Mouse (Mus musculus): Measurements from ENCODE around the gene Rap1gds1. TPM values are rescaled to one million over a fixed set of nuclear protein-coding genes. Genes with fewer than 3 reads are reported as not detected.

Gene Rap1gds1
- total RNA-seq, 2 experiments from 2014 or later = 49.2 to 58.4 TPM

GRCm38 (mm10) chr3:138955220-138955619 is 119.8 kb downstream of the Rap1gds1 start:
- no peak for DNase-seq (ENCODE audit: low spot score in 2 of 2)

GRCm38 (mm10) chr3:138949081-138949480 is 125.9 kb downstream of the Rap1gds1 start:
- no peak for DNase-seq (ENCODE audit: low spot score in 2 of 2)

- DNase-seq (ENCODE audit: low spot score in 2 of 2) = no peak
These were observed 129.5 kb downstream of the Rap1gds1 start for GRCm38 (mm10) chr3:138945516-138945915.

DNA sequence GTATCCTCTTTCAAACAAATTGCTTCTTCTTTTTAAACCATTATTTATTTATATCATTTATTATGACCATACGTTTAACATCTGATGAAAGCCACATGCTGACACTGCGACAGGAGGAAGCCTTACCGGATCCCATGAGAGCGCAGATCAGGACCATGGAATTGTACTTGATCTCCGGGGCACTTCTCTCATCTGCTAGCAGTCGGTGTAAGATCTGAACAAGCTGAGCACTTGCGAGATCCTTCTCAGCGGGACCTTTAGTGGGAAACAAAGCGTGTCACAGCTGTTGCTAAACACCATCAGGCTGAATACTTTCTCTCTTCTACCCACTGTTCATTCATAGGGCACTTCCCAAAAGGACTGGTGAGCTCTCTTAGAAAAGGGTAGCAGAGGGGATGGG is 133.4 kb downstream of the Rap1gds1 start:
- no peak for DNase-seq (ENCODE audit: low spot score in 2 of 2)

- DNase-seq (ENCODE audit: low spot score in 2 of 2) = no peak
These were observed 137.8 kb downstream of the Rap1gds1 start for GRCm38 (mm10) chr3:138937241-138937640.

DNA sequence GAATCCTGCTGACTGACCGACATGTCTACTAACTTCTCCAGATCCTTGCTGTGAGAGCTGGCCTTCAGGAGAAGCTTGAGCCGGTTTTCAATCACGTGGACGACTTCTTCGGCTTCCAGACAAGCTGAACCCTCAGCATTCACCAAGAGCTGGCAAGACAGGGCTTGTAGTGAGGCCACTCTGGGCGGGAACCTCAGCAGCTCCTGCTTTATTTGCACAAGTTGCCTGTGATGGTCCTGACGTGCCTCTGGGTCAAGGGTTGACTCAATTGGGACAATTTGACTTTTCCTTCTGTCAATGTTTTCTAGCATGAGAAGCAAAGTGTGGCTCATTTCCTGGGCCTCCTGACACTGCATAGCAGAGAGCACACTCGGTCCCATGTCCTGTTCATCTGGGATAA is 138.2 kb downstream of the Rap1gds1 start:
- DNase-seq (ENCODE audit: low spot score in 2 of 2) = no peak

- no peak for DNase-seq (ENCODE audit: low spot score in 2 of 2)
These were observed 147.6 kb downstream of the Rap1gds1 start for GRCm38 (mm10) chr3:138927437-138927836.

- no peak for DNase-seq (ENCODE audit: low spot score in 2 of 2)
These were observed 148.8 kb downstream of the Rap1gds1 start for GRCm38 (mm10) chr3:138926161-138926560.

GRCm38 (mm10) chr3:138918241-138918640 is 156.8 kb downstream of the Rap1gds1 start:
- no peak for DNase-seq (ENCODE audit: low spot score in 2 of 2)

DNA sequence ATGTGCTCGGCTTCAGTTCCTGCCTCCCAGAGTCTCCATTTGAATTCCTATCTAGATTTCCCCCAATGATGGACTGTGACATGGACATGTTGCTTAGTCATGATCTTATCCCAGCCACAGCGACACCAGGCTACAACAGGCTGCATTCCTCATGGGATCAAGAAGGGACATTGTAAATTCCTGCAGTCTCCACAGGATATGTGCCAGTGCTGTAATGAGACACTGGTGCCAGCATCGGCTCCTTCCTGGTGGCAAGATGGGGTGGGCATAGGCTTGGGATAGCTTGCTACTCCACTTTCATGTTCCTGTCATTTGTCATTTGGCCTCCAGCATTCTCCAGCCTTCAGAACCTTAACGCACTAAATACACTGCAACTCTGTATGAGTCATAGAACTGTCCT is 158.0 kb downstream of the Rap1gds1 start:
- DNase-seq (ENCODE audit: low spot score in 2 of 2) = no peak

GRCm38 (mm10) chr3:138916591-138916990 is 158.4 kb downstream of the Rap1gds1 start:
- no peak for DNase-seq (ENCODE audit: low spot score in 2 of 2)

GRCm38 (mm10) chr3:138914626-138915288 is 160.2 kb downstream of the Rap1gds1 start:
- DNase-seq (ENCODE audit: low spot score in 2 of 2) = no peak

DNA sequence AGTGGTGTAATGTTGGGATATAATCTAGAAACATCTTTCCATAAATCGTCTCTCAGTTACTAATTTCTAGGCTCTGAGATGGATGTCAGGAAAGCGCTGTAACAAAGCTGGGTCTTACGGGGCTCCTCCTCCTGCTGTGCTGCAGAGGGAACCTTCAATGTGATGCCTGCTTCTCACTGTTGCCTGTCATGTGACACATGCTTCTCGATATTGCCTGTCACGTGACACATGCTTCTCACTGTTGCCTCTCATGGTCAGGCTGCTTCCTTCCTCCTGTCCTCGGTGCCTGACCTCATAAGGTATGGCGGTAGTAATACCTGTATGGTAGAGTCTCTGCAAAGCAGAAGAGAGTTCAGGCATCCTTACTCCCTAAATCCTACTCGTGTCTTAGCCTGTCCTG is 162.5 kb downstream of the Rap1gds1 start:
- DNase-seq (ENCODE audit: low spot score in 2 of 2) = no peak

DNA sequence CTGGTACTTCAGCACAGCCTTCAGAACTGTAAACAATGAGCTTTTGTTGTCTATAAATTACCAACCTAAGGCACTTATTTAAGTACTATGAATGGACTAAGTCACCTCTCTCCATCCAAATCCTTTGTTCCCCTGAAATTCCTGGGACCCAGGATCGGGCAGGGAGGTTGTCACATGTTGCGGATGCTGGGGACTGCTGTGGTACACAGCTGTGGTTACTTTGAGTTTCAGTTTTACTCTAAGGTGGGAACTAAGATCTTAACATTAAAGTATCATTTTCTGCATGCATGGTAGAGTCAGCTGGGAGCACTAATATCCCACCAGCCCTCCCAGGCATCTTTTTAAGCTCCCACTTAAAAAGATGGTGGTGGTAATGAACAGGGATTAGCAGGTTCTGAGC is 165.7 kb downstream of the Rap1gds1 start:
- no peak for DNase-seq (ENCODE audit: low spot score in 2 of 2)

- DNase-seq (ENCODE audit: low spot score in 2 of 2) = peak; percentile 25 to 41
These were observed 168.7 kb downstream of the Rap1gds1 start for GRCm38 (mm10) chr3:138906112-138906880.

GRCm38 (mm10) chr3:138905678-138906077 is 169.3 kb downstream of the Rap1gds1 start:
- no peak for DNase-seq (ENCODE audit: low spot score in 2 of 2)

DNA sequence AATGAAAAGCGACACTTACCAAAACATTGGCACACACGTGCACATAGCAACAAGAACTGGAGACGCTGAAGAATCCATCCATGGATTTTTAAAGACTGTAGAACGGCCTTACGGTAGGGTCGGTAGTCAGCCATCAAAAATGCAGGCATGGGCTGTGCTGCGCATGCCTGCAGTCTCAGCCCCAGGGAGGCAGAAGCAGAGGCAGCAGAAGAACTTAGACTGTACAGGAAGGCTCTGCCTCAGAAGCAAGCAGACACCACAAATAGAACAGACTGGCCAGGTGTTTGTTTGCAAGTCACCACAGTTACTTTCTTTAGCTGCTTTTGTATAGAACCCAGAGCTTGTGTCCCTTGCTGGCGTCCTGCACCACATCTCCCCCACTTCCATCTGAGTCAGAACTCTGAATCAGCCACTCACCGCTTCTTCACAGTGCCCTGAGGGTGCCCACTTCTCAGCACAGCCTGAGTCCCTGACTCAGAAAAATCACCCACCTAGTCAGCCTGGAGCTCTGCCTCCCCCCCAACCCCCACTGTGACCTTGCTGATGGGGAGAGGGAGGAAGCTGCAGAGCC is 174.3 kb downstream of the Rap1gds1 start:
- DNase-seq (ENCODE audit: low spot score in 2 of 2) = no peak

DNA sequence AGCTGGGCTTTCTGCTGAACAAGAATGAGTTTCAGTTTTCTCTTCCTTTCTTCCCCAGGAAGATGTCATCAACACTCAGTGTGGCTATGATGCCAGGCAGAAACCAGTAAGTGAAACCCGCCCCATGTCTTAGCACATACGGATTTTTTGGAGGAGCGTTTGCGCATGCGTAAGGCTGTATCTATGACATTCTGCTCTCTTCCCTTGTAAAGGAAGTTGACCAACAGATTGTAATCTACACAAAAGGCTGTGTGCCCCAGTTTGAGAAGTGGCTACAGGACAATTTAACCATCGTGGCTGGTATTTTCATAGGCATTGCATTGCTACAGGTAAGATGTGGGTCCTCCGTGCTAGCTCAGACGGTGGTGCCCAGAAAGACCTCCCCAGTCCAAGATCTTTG is 176.9 kb downstream of the Rap1gds1 start:
- DNase-seq (ENCODE audit: low spot score in 2 of 2) = no peak

DNA sequence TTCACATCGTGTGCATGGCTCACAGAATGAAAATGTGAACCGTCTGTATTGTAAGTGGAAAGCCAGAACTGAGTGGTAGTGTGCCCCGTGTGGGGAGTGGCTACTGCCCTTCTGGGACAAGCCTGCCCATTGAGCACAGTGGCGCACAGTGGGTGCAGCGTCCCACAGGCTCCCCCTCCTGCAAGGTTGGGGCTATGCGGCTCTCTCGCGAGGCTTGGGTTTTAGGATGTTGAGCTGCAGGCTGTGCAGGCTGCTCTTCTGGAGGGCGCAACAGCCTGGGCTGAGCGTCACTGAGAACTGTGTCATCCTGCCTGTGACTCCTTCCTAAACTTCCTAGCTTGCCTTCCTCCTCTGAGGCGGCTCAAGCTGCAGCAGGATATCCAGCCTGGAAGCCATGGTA is 177.5 kb downstream of the Rap1gds1 start:
- no peak for DNase-seq (ENCODE audit: low spot score in 2 of 2)

- no peak for DNase-seq (ENCODE audit: low spot score in 2 of 2)
These were observed 181.5 kb downstream of the Rap1gds1 start for GRCm38 (mm10) chr3:138893520-138893919.

GRCm38 (mm10) chr3:138889769-138890295 is 185.2 kb downstream of the Rap1gds1 start:
- DNase-seq (ENCODE audit: low spot score in 2 of 2) = no peak

DNA sequence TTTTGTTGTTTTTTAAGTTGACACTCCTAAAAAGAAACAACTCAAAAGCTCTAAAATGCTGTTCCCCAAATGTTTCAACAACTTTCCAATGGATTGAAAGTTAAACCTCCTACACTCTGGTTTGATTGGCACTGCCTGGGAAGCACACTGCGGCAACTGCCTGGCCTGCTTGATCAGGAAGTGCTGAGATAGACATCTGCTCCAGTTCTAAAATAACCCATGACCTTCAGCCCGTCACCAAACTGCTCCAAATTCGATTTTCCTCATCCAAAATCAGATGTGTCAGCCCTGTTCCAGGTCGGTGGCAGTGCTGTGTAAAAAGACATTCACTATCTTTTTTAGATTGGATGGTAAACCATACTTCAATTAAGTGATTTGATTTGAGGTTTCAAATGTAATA is 185.8 kb downstream of the Rap1gds1 start:
- DNase-seq (ENCODE audit: low spot score in 2 of 2) = no peak
